Mouse (Mus musculus) spleen, postnatal 4 days (tissue): ENCODE data around the gene Bahcc1.

Source experiments
- DNase-seq, 2 experiments: peaks; one replicate each; pipeline ENCODE4 v3.0.0; 2022; ENCODE audit warnings: low spot score in 2 of 2

The Bahcc1 gene

GRCm38 (mm10) chr11:120315832-120316689 lies 83.3 kb downstream of the Bahcc1 start:
- DNase-seq = peak; percentile 88 to 91

GRCm38 (mm10) chr11:120316690-120317254 lies 84.0 kb downstream of the Bahcc1 start:
- peak; percentile 18 to 70 for DNase-seq

- peak in 1 of 2 experiments; percentile 11 for DNase-seq
Measured at GRCm38 (mm10) chr11:120317456-120317855, 84.7 kb downstream of the Bahcc1 start.

GRCm38 (mm10) chr11:120319310-120319709 lies 86.6 kb downstream of the Bahcc1 start:
- peak in 1 of 2 experiments; percentile 9 for DNase-seq

- no peak for DNase-seq
Measured at GRCm38 (mm10) chr11:120320156-120320555, 87.4 kb downstream of the Bahcc1 start.

GRCm38 (mm10) chr11:120335431-120336021 lies 102.8 kb downstream of the Bahcc1 start:
- DNase-seq = no peak

- peak in 1 of 2 experiments; percentile 10 for DNase-seq
Measured at GRCm38 (mm10) chr11:120337447-120337846, 104.7 kb downstream of the Bahcc1 start.

GRCm38 (mm10) chr11:120338786-120339185 lies 106.0 kb downstream of the Bahcc1 start:
- DNase-seq = no peak

- peak in 1 of 2 experiments; percentile 9 for DNase-seq
Measured at GRCm38 (mm10) chr11:120339978-120340513, 107.3 kb downstream of the Bahcc1 start.

GRCm38 (mm10) chr11:120341661-120342060 lies 108.9 kb downstream of the Bahcc1 start:
- no peak for DNase-seq
